Mouse (Mus musculus): Measurements from ENCODE around the gene Enpp1. TPM values are rescaled to one million over a fixed set of nuclear protein-coding genes. Genes with fewer than 3 reads are reported as not detected.

The Enpp1 gene
- polyA plus RNA-seq, 1 experiment = 0.78 TPM

- Histone ChIP-seq H3K27me3 (ENCODE audit: control insufficient read depth, insufficient read depth, low read length, poor library complexity, severe bottlenecking) (no peaks in the 10 kb centered on the region), H3K4me3 (ENCODE audit: low read depth, low read length) (no peak overlapping the region)
- TF ChIP-seq CTCF (IDR thresholded peaks at IDR 0.05; ENCODE audit: low read depth, low read length) = no peak
- TF ChIP-seq EP300 (IDR thresholded peaks at IDR 0.05; ENCODE audit: insufficient read depth, low read depth, low read length) = no peak
- no peak for TF ChIP-seq POLR2A (IDR thresholded peaks at IDR 0.05; ENCODE audit: insufficient read depth, low read length)
These were observed 34.3 kb downstream of the Enpp1 start for GRCm38 (mm10) chr10:24677681-24678080.

GRCm38 (mm10) chr10:24674261-24674660, 37.7 kb downstream of the Enpp1 start:
- Histone ChIP-seq H3K27ac (ENCODE audit: insufficient read depth, low read length) (no peak overlapping the region), H3K36me3 (ENCODE audit: control insufficient read depth, insufficient read depth, low read length, poor library complexity, severe bottlenecking) (no peaks in the 10 kb centered on the region), H3K27me3 (ENCODE audit: control insufficient read depth, insufficient read depth, low read length, poor library complexity, severe bottlenecking) (no peaks in the 10 kb centered on the region), H3K9ac (ENCODE audit: low read depth, poor library complexity, severe bottlenecking) (no peak overlapping the region), H3K9me3 (replicated peaks; ENCODE audit: control insufficient read depth, insufficient read depth, low read length, poor library complexity, severe bottlenecking) (no peaks in the 10 kb centered on the region), H3K4me1 (ENCODE audit: control insufficient read depth, insufficient read depth, low read length) (no peaks in the 10 kb centered on the region), H3K4me3 (ENCODE audit: low read depth, low read length) (no peak overlapping the region)
- TF ChIP-seq POLR2A (IDR thresholded peaks at IDR 0.05; ENCODE audit: insufficient read depth, low read length) = no peak
- no peak for TF ChIP-seq EP300 (IDR thresholded peaks at IDR 0.05; ENCODE audit: insufficient read depth, low read depth, low read length)
- no peak for TF ChIP-seq CTCF (IDR thresholded peaks at IDR 0.05; ENCODE audit: low read depth, low read length)

More at GRCm38 (mm10) chr10:24677681-24678080, 34.3 kb downstream of the Enpp1 start:
- H3K4me1 ChIP-seq (ENCODE audit: control insufficient read depth, insufficient read depth, low read length) = no peaks in the 10 kb centered on the region
- no peaks in the 10 kb centered on the region for H3K9me3 ChIP-seq (replicated peaks; ENCODE audit: control insufficient read depth, insufficient read depth, low read length, poor library complexity, severe bottlenecking)
- no peaks in the 10 kb centered on the region for H3K36me3 ChIP-seq (ENCODE audit: control insufficient read depth, insufficient read depth, low read length, poor library complexity, severe bottlenecking)
- no peak overlapping the region for H3K27ac ChIP-seq (ENCODE audit: insufficient read depth, low read length)
- H3K9ac ChIP-seq (ENCODE audit: low read depth, poor library complexity, severe bottlenecking) = no peak overlapping the region

- no peak for TF ChIP-seq CTCF (IDR thresholded peaks at IDR 0.05; ENCODE audit: low read depth, low read length)
- no peak for TF ChIP-seq EP300 (IDR thresholded peaks at IDR 0.05; ENCODE audit: insufficient read depth, low read depth, low read length)
- TF ChIP-seq POLR2A (IDR thresholded peaks at IDR 0.05; ENCODE audit: insufficient read depth, low read length) = no peak
- no peaks in the 10 kb centered on the region for H3K9me3 ChIP-seq (replicated peaks; ENCODE audit: control insufficient read depth, insufficient read depth, low read length, poor library complexity, severe bottlenecking)
- H3K36me3 ChIP-seq (ENCODE audit: control insufficient read depth, insufficient read depth, low read length, poor library complexity, severe bottlenecking) = no peaks in the 10 kb centered on the region
- H3K27ac ChIP-seq (ENCODE audit: insufficient read depth, low read length) = no peak overlapping the region
- no peak overlapping the region for H3K9ac ChIP-seq (ENCODE audit: low read depth, poor library complexity, severe bottlenecking)
- H3K27me3 ChIP-seq (ENCODE audit: control insufficient read depth, insufficient read depth, low read length, poor library complexity, severe bottlenecking) = no peaks in the 10 kb centered on the region
- no peak overlapping the region for H3K4me3 ChIP-seq (ENCODE audit: low read depth, low read length)
- no peaks in the 10 kb centered on the region for H3K4me1 ChIP-seq (ENCODE audit: control insufficient read depth, insufficient read depth, low read length)
These were observed 39.0 kb downstream of the Enpp1 start for GRCm38 (mm10) chr10:24672948-24673347.

- Histone ChIP-seq H3K4me1 (ENCODE audit: control insufficient read depth, insufficient read depth, low read length) (no peaks in the 10 kb centered on the region), H3K9ac (ENCODE audit: low read depth, poor library complexity, severe bottlenecking) (no peak overlapping the region), H3K9me3 (replicated peaks; ENCODE audit: control insufficient read depth, insufficient read depth, low read length, poor library complexity, severe bottlenecking) (no peaks in the 10 kb centered on the region), H3K27ac (ENCODE audit: insufficient read depth, low read length) (no peak overlapping the region), H3K4me3 (ENCODE audit: low read depth, low read length) (no peak overlapping the region), H3K36me3 (ENCODE audit: control insufficient read depth, insufficient read depth, low read length, poor library complexity, severe bottlenecking) (no peaks in the 10 kb centered on the region), H3K27me3 (ENCODE audit: control insufficient read depth, insufficient read depth, low read length, poor library complexity, severe bottlenecking) (no peaks in the 10 kb centered on the region)
- TF ChIP-seq CTCF (IDR thresholded peaks at IDR 0.05; ENCODE audit: low read depth, low read length) (no peak), EP300 (IDR thresholded peaks at IDR 0.05; ENCODE audit: insufficient read depth, low read depth, low read length) (no peak), POLR2A (IDR thresholded peaks at IDR 0.05; ENCODE audit: insufficient read depth, low read length) (no peak)
These were observed 41.4 kb downstream of the Enpp1 start for GRCm38 (mm10) chr10:24670548-24670947.

- Histone ChIP-seq H3K4me3 (ENCODE audit: low read depth, low read length) (no peak overlapping the region), H3K36me3 (ENCODE audit: control insufficient read depth, insufficient read depth, low read length, poor library complexity, severe bottlenecking) (no peaks in the 10 kb centered on the region), H3K9me3 (replicated peaks; ENCODE audit: control insufficient read depth, insufficient read depth, low read length, poor library complexity, severe bottlenecking) (no peaks in the 10 kb centered on the region), H3K9ac (ENCODE audit: low read depth, poor library complexity, severe bottlenecking) (no peak overlapping the region), H3K4me1 (ENCODE audit: control insufficient read depth, insufficient read depth, low read length) (no peaks in the 10 kb centered on the region), H3K27ac (ENCODE audit: insufficient read depth, low read length) (no peak overlapping the region), H3K27me3 (ENCODE audit: control insufficient read depth, insufficient read depth, low read length, poor library complexity, severe bottlenecking) (no peaks in the 10 kb centered on the region; the same call in 1 of the 2 replicates)
- TF ChIP-seq CTCF (IDR thresholded peaks at IDR 0.05; ENCODE audit: low read depth, low read length) = no peak
- TF ChIP-seq POLR2A (IDR thresholded peaks at IDR 0.05; ENCODE audit: insufficient read depth, low read length) = no peak
- no peak for TF ChIP-seq EP300 (IDR thresholded peaks at IDR 0.05; ENCODE audit: insufficient read depth, low read depth, low read length)
These were observed 60.9 kb downstream of the Enpp1 start for GRCm38 (mm10) chr10:24650990-24651569.

GRCm38 (mm10) chr10:24647996-24648738, 63.8 kb downstream of the Enpp1 start:
- TF ChIP-seq EP300 (IDR thresholded peaks at IDR 0.05; ENCODE audit: insufficient read depth, low read depth, low read length) (no peak), CTCF (IDR thresholded peaks at IDR 0.05; ENCODE audit: low read depth, low read length) (no peak), POLR2A (IDR thresholded peaks at IDR 0.05; ENCODE audit: insufficient read depth, low read length) (no peak)
- no peak overlapping the region for H3K9ac ChIP-seq (ENCODE audit: low read depth, poor library complexity, severe bottlenecking)
- no peaks in the 10 kb centered on the region for H3K36me3 ChIP-seq (ENCODE audit: control insufficient read depth, insufficient read depth, low read length, poor library complexity, severe bottlenecking)
- no peak overlapping the region for H3K4me3 ChIP-seq (ENCODE audit: low read depth, low read length)
- no peak overlapping the region for H3K27ac ChIP-seq (ENCODE audit: insufficient read depth, low read length)
- no peaks in the 10 kb centered on the region for H3K4me1 ChIP-seq (ENCODE audit: control insufficient read depth, insufficient read depth, low read length)
- no peaks in the 10 kb centered on the region for H3K9me3 ChIP-seq (replicated peaks; ENCODE audit: control insufficient read depth, insufficient read depth, low read length, poor library complexity, severe bottlenecking)
- H3K27me3 ChIP-seq (ENCODE audit: control insufficient read depth, insufficient read depth, low read length, poor library complexity, severe bottlenecking) = no peaks in the 10 kb centered on the region; the same call in 1 of the 2 replicates

Data from ES-Bruce4 (cell line).